Mouse (Mus musculus) liver, embryonic 14.5 days (tissue): ENCODE measurements at regions not wholly inside any gene's neighbourhood (a gene's known extent, or its start where the extent isn't known, plus 50 kb on each side); places are given as distances from the start of the nearest gene placed in this dataset.

ENCODE experiments used
- CTCF ChIP-seq: IDR thresholded peaks from 2 replicates; pipeline ENCODE4 v1.5.1; 2016; ENCODE audit warnings: antibody characterized with exemption, low read depth, control low read depth
- EP300 ChIP-seq: IDR thresholded peaks from 2 replicates; pipeline ENCODE4 v1.6.1; 2016; ENCODE audit warnings: antibody characterized with exemption, low read depth

- TF ChIP-seq CTCF (no peak), EP300 (no peak)
Measured at GRCm38 (mm10) chr16:18704126-18704525, 72.5 kb upstream of the Cldn5 start.
